Mouse (Mus musculus) embryonic facial prominence, embryonic 13.5 days (tissue): ENCODE results near the gene Cphx3. TPM values are rescaled to one million over a fixed set of nuclear protein-coding genes. Genes with fewer than 3 reads are reported as not detected.
"Not testable (repeated sequence)": the region's sequence is repeated elsewhere in the genome, so short reads cannot be mapped to it uniquely, and the experiment has no call there.

ENCODE experiments used
- ATAC-seq: fragments of 200-750 bp; cut with Nextera tagmentation; 2 replicates; pipeline ENCODE4 v1.8.0; 2017; ENCODE audit warnings: low read depth; ENCODE audit not compliant: insufficient number of reproducible peaks, insufficient read depth, low FRiP score, low TSS enrichment
- H3K27ac ChIP-seq: fragments of 300-500 bp; sonication (generic); 2 replicates; pipeline ENCODE4 v1.5.1; 2015; ENCODE audit warnings: moderate library complexity, mild to moderate bottlenecking, inconsistent platforms
- H3K27me3 ChIP-seq: fragments of 300-500 bp; sonication (generic); 2 replicates; pipeline ENCODE4 v1.6.1; 2015; ENCODE audit warnings: mild to moderate bottlenecking, inconsistent platforms
- H3K36me3 ChIP-seq: fragments of 300-500 bp; sonication (generic); 2 replicates; pipeline ENCODE4 v1.6.1; 2015; ENCODE audit warnings: mild to moderate bottlenecking, inconsistent platforms
- H3K4me1 ChIP-seq: fragments of 300-500 bp; sonication (generic); 2 replicates; pipeline ENCODE4 v1.6.1; 2015; ENCODE audit warnings: inconsistent platforms
- H3K4me2 ChIP-seq: fragments of 300-500 bp; sonication (generic); 2 replicates; pipeline ENCODE4 v1.6.1; 2015; ENCODE audit warnings: moderate library complexity, mild to moderate bottlenecking, inconsistent platforms
- H3K4me3 ChIP-seq: fragments of 300-500 bp; sonication (generic); 2 replicates; pipeline ENCODE4 v1.5.1; 2015; ENCODE audit warnings: mild to moderate bottlenecking, inconsistent platforms
- H3K9ac ChIP-seq: fragments of 300-500 bp; sonication (generic); 2 replicates; pipeline ENCODE4 v1.6.1; 2015; ENCODE audit warnings: mild to moderate bottlenecking, inconsistent platforms
- H3K9me3 ChIP-seq: fragments of 300-500 bp; sonication (generic); 2 replicates; pipeline ENCODE4 v1.6.1; 2016; ENCODE audit warnings: inconsistent platforms
- WGBS: fragments of 180-500 bp; shearing (Covaris S2); methylation state at CpG from one replicate; pipeline ENCODE4 v1.1.7; 2015; ENCODE audit warnings: mixed read lengths; 5-methylcytosine and 5-hydroxymethylcytosine counted together
- polyA plus RNA-seq: library from polyadenylated mRNA; unstranded; fragments of >200 nt; fragmentation: Nextera tagmentation; extraction: Ambion mirVana; gene quantifications from 2 replicates; pipeline ENCODE4 v1.2.1, GENCODE M21; 2015

Cphx3 gene
- not detected in 2 replicates for polyA plus RNA-seq

DNA sequence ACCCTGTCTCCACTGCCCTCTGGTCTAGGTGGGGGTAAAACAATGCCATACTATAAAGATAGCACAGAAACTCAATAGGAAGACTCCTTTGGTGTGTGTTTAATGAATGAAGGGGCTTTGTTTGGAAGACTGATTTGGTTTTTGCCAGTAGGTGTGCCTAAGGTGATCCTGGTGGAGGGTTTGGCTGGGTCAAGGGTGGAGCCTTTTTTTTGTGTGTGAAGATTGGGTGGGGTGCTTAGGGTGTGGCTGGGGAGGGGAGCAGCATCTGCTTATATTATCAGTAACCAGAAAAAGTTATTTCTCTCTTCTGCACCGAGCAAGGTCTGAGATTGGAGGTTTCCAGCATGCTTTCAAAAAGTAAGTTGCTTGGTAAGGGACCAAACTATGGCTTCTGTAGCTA, at the start of gene Cphx3:
Cphx3 (plus strand) TSS at position 301 of the 400 bp plus-strand sequence.
- not testable (repeated sequence) for H3K27ac ChIP-seq, H3K9me3 ChIP-seq, H3K27me3 ChIP-seq, H3K9ac ChIP-seq, H3K4me3 ChIP-seq, H3K4me2 ChIP-seq, ATAC-seq, H3K36me3 ChIP-seq, H3K4me1 ChIP-seq
- WGBS = no CpG with 5 or more reads among the region's 1 CpGs

DNA sequence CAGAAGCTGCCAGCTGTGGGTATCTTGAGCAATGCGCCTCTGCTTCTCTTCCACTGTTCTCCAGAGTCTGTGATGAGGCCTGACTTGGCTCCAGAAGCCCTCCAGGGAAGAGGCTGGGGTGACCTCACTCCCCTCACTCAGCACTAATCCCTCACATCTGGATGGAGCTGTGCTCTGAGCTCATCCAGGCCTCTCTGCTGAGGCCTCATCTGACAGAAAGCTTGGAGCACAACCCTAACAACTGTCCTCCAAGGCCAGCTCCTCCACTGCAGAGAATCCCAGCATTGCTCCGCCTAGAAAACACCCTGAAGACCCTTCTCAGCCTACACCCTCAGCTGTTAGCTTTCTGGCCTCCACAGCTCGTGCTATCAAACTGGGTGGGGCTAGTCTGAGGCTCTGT, 47.7 kb upstream of the Cphx3 start:
- not testable (repeated sequence) for H3K27ac ChIP-seq, ATAC-seq, H3K4me2 ChIP-seq, H3K4me3 ChIP-seq, H3K27me3 ChIP-seq, H3K9ac ChIP-seq, H3K4me1 ChIP-seq, H3K9me3 ChIP-seq, H3K36me3 ChIP-seq
- no CpG with 5 or more reads among the region's 3 CpGs for WGBS

DNA sequence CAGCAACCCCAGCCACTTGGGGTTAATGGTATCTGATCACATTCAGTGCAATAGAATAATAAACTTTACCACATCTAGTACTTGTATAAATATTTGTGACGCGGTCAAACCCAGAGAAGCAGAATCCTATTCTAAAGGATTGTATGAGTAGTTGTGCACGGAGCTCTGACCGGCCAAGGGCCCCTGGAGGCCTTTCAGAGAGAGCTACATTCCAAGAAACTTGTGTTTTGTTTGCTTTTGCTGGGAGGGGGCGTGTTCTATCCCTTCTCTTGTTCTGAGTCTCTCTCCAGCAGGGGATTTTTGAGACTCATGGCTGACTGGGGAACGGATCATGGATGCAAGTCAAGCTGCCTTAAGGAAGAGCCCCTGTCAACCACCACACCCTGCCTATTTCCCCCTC, 46.7 kb upstream of the Cphx3 start:
- not testable (repeated sequence) for H3K4me3 ChIP-seq, H3K4me2 ChIP-seq, H3K9ac ChIP-seq, ATAC-seq, H3K27me3 ChIP-seq, H3K4me1 ChIP-seq, H3K36me3 ChIP-seq, H3K9me3 ChIP-seq, H3K27ac ChIP-seq
- WGBS = no CpG with 5 or more reads among the region's 6 CpGs

DNA sequence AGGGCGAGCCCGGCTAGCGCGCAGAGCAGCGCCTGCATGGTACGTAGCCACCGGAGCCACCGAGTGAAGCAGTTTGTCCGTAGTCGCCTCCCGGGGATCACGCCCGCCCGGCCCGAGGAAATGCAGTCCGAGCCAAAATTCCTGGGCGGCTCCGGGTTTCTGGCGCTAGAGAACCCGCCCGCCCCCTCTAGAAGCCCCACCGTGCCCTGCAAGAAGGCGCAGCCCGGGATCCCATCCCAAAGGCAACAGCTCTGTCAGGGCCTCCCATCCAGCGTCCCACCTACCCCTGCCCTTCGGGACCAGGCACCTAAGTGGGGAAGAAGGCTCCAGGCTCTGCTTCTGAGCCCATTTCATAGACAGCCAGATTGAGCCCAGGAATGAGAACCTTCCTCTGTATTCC, 39.5 kb upstream of the Cphx3 start, which contains the start of gene Gm9780:
Gm9780 (minus strand) TSS at position 101 of the 400 bp plus-strand sequence.
- H3K9me3 ChIP-seq, H3K36me3 ChIP-seq, H3K27ac ChIP-seq, H3K4me3 ChIP-seq, H3K4me2 ChIP-seq, H3K4me1 ChIP-seq, ATAC-seq, H3K9ac ChIP-seq, H3K27me3 ChIP-seq: not testable (repeated sequence)
- no CpG with 5 or more reads among the region's 26 CpGs for whole genome bisulfite sequencing

DNA sequence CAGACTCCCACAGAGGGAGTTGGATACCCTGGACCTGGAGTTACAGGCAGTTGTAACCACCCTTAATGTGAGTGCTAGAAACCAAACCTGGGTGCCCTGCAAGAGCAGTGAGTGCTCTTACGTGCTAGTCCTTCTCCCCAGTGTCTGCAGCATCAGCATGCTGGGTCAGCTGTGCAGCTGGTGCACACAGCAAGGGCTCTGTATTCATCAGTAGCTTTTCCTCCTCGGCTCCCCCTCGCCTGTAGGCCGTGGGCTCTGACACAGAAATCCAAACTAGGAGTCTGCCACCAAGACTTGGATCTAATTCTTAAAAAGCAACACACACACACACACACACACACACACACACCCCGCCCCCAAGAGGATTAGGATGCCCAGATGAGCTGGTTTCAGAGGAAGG, 37.1 kb upstream of the Cphx3 start:
- H3K4me3 ChIP-seq, H3K4me2 ChIP-seq, H3K9ac ChIP-seq, H3K27ac ChIP-seq, H3K4me1 ChIP-seq, ATAC-seq, H3K9me3 ChIP-seq, H3K36me3 ChIP-seq, H3K27me3 ChIP-seq: not testable (repeated sequence)
- WGBS = no CpG with 5 or more reads among the region's 5 CpGs

DNA sequence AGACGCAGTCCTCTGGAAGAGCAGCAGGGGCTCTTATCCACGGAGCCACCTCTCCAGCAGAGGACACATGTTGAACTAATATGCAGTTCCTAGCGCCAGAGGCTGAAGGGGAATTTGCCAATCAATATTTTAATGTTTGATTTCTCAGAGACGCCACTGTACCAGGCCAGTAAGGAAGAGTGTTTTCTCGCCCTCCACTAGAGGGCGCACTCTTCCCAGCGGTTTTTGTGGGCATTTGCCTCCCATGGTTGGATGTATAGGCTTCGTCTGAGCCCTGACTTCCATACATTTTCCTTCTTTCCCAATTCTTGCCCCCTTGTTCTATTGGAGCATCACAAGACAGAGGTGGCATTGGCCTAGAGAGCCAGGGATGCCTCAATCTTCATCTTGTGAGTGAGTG, 35.1 kb upstream of the Cphx3 start:
- H3K4me3 ChIP-seq, H3K9me3 ChIP-seq, H3K9ac ChIP-seq, H3K4me1 ChIP-seq, H3K36me3 ChIP-seq, H3K4me2 ChIP-seq, ATAC-seq, H3K27me3 ChIP-seq, H3K27ac ChIP-seq: not testable (repeated sequence)
- no CpG with 5 or more reads among the region's 8 CpGs for WGBS

DNA sequence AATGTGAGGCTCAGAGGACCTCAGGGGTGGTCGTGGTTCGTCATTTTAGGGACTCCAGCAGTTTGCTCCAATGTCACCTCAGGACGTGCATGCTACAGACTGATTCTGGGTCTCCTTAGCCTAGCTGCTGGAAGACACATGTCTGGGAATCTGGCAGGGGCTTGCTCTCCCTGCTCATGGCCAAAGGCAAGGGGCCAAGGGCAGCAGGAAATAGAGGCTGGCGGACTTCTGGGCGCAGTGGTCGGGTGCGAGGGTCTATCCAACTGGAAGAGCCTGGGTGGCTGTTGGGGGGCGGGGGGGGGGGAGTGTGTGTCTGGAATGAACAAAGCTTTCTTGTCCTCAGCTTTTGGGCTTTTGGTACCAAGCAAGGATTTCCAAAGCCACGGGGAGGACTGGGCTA, 33.3 kb upstream of the Cphx3 start:
- H3K36me3 ChIP-seq, H3K4me3 ChIP-seq, H3K27ac ChIP-seq, H3K27me3 ChIP-seq, H3K4me1 ChIP-seq, H3K4me2 ChIP-seq, H3K9me3 ChIP-seq, ATAC-seq, H3K9ac ChIP-seq: not testable (repeated sequence)
- WGBS = no CpG with 5 or more reads among the region's 9 CpGs

DNA sequence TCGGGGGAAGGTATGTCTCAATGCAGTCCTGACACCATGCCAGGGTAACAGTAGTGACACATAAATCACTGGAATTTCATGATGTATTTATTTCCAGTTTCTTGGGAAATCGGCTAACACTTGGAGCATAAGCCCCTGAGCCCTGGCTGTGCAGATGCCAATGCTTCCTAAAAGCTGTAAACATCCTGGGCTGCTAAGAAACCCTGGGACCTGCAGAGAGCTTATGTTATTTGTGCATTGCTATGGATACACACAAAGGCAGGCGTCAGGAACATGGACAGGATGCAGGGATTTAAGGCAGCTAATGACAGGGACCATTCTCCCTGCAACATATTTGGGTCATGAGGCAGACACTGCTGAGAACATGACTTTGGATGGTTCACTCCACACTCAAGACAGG, 23.9 kb upstream of the Cphx3 start:
- WGBS = no CpG with 5 or more reads among the region's 3 CpGs
- H3K9ac ChIP-seq, H3K4me2 ChIP-seq, H3K4me3 ChIP-seq, H3K27me3 ChIP-seq, H3K27ac ChIP-seq, H3K4me1 ChIP-seq, H3K9me3 ChIP-seq, ATAC-seq, H3K36me3 ChIP-seq: not testable (repeated sequence)

DNA sequence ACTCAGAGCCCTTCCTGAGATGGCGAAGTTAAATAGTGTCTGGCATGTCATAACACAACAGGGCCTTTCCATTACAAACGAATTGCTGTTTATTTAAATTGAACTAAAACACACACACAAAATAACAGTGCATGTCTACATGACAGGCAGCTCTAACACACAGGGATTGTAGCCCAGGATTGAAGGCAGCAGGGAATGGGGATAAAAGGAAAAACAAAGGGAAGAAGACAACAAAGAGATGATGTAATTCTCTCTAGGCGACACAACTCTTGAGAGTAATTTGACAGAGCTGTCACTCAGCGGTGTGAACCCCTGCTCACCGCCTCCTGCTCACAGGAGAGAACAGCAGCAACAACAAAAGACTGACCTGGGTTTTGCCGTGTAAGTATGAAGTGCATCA, 22.7 kb upstream of the Cphx3 start:
- not testable (repeated sequence) for H3K36me3 ChIP-seq, H3K4me3 ChIP-seq, ATAC-seq, H3K9me3 ChIP-seq, H3K27ac ChIP-seq, H3K4me1 ChIP-seq, H3K27me3 ChIP-seq, H3K9ac ChIP-seq, H3K4me2 ChIP-seq
- WGBS = no CpG with 5 or more reads among the region's 6 CpGs

DNA sequence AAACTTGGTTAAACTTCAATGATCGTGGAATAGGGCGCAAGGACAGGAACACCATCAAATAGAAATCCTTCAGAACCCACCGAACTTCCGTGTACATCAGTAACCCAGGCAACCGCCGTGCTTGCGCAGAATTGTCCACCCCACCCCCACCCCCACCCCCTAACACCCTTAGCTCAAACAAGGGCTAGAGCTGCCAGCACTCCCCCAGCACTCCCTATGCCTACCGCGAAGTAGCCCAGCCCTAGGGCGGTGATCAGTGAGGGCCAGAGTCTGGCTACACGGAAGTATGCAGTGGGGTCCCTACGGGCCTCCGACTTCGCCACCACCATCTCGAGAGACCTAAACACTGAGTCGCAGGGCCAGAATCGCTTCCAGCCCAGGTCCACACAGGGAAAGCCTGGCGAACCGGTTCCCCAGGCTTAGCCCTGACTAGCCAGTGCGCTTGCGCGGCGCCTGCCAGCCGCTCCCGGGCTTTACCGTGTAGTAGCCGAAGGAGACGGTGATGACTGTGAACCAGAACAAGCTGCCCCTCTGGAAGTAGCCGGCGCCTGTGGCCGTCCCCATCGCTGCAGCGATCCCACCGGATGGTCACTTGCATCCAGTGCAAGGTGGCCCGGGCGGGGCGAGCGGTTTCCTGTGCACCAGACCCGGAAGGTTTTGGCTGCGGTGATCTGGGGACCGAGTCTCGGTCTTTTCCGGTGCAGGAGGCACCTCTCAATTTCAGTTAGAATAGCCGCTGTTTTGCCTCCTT, 15.3 kb upstream of the Cphx3 start:
- not testable (repeated sequence) for H3K27ac ChIP-seq, H3K4me1 ChIP-seq, ATAC-seq, H3K4me3 ChIP-seq, H3K9ac ChIP-seq, H3K9me3 ChIP-seq, H3K36me3 ChIP-seq, H3K27me3 ChIP-seq, H3K4me2 ChIP-seq
- no CpG with 5 or more reads among the region's 44 CpGs for WGBS

DNA sequence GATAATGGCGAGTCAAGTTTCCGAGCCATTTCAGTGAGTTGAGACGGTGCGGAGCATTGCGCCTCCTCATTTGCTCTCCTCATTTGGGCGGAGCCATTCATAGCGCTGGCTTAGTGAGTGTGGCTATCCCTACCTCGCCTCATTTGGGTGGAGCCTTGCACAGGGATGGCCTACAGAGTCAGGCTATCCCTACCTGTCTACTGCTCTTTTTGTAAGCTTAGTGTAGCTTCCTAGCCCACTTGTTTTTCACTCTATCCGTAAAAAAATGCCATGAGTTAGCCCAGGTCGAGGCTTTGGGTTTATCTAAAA, 14.8 kb upstream of the Cphx3 start, which contains the start of gene Tmem254c:
Tmem254c (minus strand) TSS at position 31 of the 309 bp plus-strand sequence.
- H3K4me3 ChIP-seq, ATAC-seq, H3K4me2 ChIP-seq, H3K27ac ChIP-seq, H3K4me1 ChIP-seq, H3K36me3 ChIP-seq, H3K9ac ChIP-seq, H3K27me3 ChIP-seq, H3K9me3 ChIP-seq: not testable (repeated sequence)
- no CpG with 5 or more reads among the region's 10 CpGs for WGBS

DNA sequence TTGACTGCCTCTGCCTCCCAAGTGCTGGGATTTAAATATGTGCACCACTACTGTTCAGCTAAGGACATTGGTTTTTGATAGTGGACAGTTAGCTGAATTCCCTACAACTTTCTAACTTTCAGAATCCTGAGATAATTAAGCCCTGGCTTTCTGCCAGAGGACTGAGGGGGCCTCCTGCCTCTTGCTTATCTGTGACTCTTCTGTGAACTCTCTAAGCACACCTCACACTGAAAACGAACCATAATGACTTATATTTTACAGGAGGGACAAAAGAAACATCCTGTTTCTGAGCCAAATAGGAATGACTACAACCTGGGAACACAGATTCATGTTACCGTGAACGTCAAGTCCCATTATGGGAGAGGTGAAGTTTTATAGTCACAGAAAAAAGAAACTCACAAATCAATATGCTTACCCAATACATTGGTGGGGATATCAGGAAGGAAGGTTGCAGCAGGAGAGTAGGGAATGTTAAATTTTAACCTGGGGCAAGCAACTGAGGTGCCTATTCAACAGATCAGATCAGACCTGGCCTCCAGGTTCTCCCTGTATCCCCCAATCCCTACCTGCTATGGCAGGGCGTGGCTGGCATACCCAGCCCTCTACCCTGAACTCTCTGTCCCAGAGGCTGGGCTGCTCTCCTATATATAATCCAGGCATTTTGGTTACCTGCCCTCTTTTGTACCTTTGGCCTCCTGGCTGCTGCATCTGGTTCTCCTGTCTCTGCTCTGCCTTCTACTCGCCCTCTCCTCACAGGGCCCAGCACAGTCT, 5.3 kb upstream of the Cphx3 start:
- not testable (repeated sequence) for ATAC-seq

More for the DNA sequence above, 5.3 kb upstream of the Cphx3 start:
- not testable (repeated sequence) for H3K36me3 ChIP-seq, H3K4me2 ChIP-seq, H3K4me1 ChIP-seq, H3K9ac ChIP-seq, H3K9me3 ChIP-seq, H3K27me3 ChIP-seq, H3K4me3 ChIP-seq, H3K27ac ChIP-seq
- WGBS = no CpG with 5 or more reads among the region's 5 CpGs
